Mouse (Mus musculus): ENCODE results near the gene Ptges3.

- TF ChIP-seq CTCF (IDR thresholded peaks at IDR 0.05; ENCODE audit: low read depth, low read length): no peak
- no peak for TF ChIP-seq GATA1 (IDR thresholded peaks at IDR 0.05; ENCODE audit: borderline replicate concordance, low read length)
Observed at GRCm38 (mm10) chr10:128124831-128125230, 66.1 kb downstream of the Ptges3 start.

Data from G1E (cell line).